Mouse (Mus musculus): ENCODE measurements around the gene Amph. TPM values are rescaled to one million over a fixed set of nuclear protein-coding genes. Genes with fewer than 3 reads are reported as not detected.

Gene Amph
- polyA plus RNA-seq, 1 experiment = 0.93 TPM

DNA sequence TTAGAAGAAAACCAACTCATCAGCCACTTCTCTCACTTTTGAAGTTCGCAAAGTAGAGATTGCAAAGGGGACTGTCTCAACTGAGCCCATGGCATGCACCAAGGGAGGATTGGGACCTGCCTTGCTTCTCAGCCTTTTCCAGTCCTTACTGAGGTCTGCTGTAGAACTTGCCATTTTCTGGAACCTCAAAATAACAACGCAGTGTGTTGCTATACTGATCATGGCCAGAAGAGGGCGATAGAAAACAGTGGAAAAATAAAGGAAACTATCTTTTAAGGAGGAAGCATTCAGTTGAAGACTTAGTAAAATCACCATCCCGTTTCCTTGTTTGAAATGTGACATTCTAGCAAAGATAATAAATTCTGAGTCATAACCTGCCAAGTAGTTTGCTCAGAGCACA is 210.5 kb downstream of the Amph start:
- H3K4me3 ChIP-seq (ENCODE audit: control insufficient read depth, insufficient read depth, low read length) = no peak overlapping the region
- no peaks in the 10 kb centered on the region; the same call in 1 of the 2 replicates for H3K4me1 ChIP-seq (replicated peaks; ENCODE audit: control insufficient read depth, insufficient read depth, low read length)
- no peak for TF ChIP-seq CTCF (IDR thresholded peaks at IDR 0.05; ENCODE audit: borderline replicate concordance, control insufficient read depth, extremely low read depth, insufficient read depth, low read length, poor library complexity)
- no peak for TF ChIP-seq POLR2A (IDR thresholded peaks at IDR 0.05; ENCODE audit: control insufficient read depth, extremely low read depth, insufficient read depth, low read length, poor library complexity)
- H3K36me3 ChIP-seq (ENCODE audit: control insufficient read depth, insufficient read depth, low read length) = no peaks in the 10 kb centered on the region
- 25% methylated on average over 4 of the region's 4 CpGs for WGBS
- peak; percentile 62 for DNase-seq
- H3K27me3 ChIP-seq (ENCODE audit: control insufficient read depth, insufficient read depth, low read length) = no peaks in the 10 kb centered on the region
- no peak overlapping the region for H3K27ac ChIP-seq (ENCODE audit: control insufficient read depth, insufficient read depth, low read length)

- 95% methylated on average over 7 of the region's 7 CpGs for WGBS
- Histone ChIP-seq H3K27ac (ENCODE audit: control insufficient read depth, insufficient read depth, low read length) (no peak overlapping the region), H3K36me3 (ENCODE audit: control insufficient read depth, insufficient read depth, low read length) (no peaks in the 10 kb centered on the region), H3K4me1 (replicated peaks; ENCODE audit: control insufficient read depth, insufficient read depth, low read length) (no peaks in the 10 kb centered on the region; the same call in 1 of the 2 replicates), H3K27me3 (ENCODE audit: control insufficient read depth, insufficient read depth, low read length) (no peaks in the 10 kb centered on the region), H3K4me3 (ENCODE audit: control insufficient read depth, insufficient read depth, low read length) (no peak overlapping the region)
- TF ChIP-seq POLR2A (IDR thresholded peaks at IDR 0.05; ENCODE audit: control insufficient read depth, extremely low read depth, insufficient read depth, low read length, poor library complexity) = no peak
- no peak for TF ChIP-seq CTCF (IDR thresholded peaks at IDR 0.05; ENCODE audit: borderline replicate concordance, control insufficient read depth, extremely low read depth, insufficient read depth, low read length, poor library complexity)
- no peak for DNase-seq
These were observed 212.6 kb downstream of the Amph start for GRCm38 (mm10) chr13:19160616-19161015.

DNA sequence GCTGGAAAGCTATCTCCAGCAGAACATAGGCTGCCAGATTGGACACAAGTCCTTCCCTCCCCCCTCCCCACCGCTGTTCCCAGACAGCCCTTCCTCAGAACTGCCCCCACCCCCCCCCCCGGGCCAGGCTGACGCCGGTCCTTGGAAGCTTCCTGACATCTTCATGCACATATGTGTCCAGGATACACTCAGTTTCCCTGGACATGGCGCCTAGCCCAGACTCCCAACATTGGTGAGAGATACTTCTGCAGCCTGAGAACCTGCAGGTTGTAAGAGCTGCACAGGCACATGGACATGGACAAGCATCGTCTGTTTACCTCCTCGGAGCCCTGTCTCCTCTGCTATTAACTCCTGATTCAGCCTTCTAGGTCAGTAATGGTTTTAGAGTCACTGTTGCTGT is 213.1 kb downstream of the Amph start:
- no peak for DNase-seq
- Histone ChIP-seq H3K27ac (ENCODE audit: control insufficient read depth, insufficient read depth, low read length) (no peak overlapping the region), H3K4me3 (ENCODE audit: control insufficient read depth, insufficient read depth, low read length) (no peak overlapping the region), H3K36me3 (ENCODE audit: control insufficient read depth, insufficient read depth, low read length) (no peaks in the 10 kb centered on the region), H3K4me1 (replicated peaks; ENCODE audit: control insufficient read depth, insufficient read depth, low read length) (no peaks in the 10 kb centered on the region; the same call in 1 of the 2 replicates), H3K27me3 (ENCODE audit: control insufficient read depth, insufficient read depth, low read length) (no peaks in the 10 kb centered on the region)
- TF ChIP-seq POLR2A (IDR thresholded peaks at IDR 0.05; ENCODE audit: control insufficient read depth, extremely low read depth, insufficient read depth, low read length, poor library complexity) (no peak), CTCF (IDR thresholded peaks at IDR 0.05; ENCODE audit: borderline replicate concordance, control insufficient read depth, extremely low read depth, insufficient read depth, low read length, poor library complexity) (no peak)
- WGBS = 87% methylated on average over 7 of the region's 7 CpGs

GRCm38 (mm10) chr13:19162120-19162519 is 214.1 kb downstream of the Amph start:
- peak; percentile 69 for DNase-seq
- no peak for TF ChIP-seq CTCF (IDR thresholded peaks at IDR 0.05; ENCODE audit: borderline replicate concordance, control insufficient read depth, extremely low read depth, insufficient read depth, low read length, poor library complexity)
- TF ChIP-seq POLR2A (IDR thresholded peaks at IDR 0.05; ENCODE audit: control insufficient read depth, extremely low read depth, insufficient read depth, low read length, poor library complexity) = no peak
- Histone ChIP-seq H3K4me1 (replicated peaks; ENCODE audit: control insufficient read depth, insufficient read depth, low read length) (no peaks in the 10 kb centered on the region; the same call in 1 of the 2 replicates), H3K4me3 (ENCODE audit: control insufficient read depth, insufficient read depth, low read length) (no peak overlapping the region), H3K27ac (ENCODE audit: control insufficient read depth, insufficient read depth, low read length) (no peak overlapping the region), H3K36me3 (ENCODE audit: control insufficient read depth, insufficient read depth, low read length) (no peaks in the 10 kb centered on the region), H3K27me3 (ENCODE audit: control insufficient read depth, insufficient read depth, low read length) (no peaks in the 10 kb centered on the region)
- WGBS = 19% methylated on average over 6 of the region's 6 CpGs

- H3K27ac ChIP-seq (ENCODE audit: control insufficient read depth, insufficient read depth, low read length) = no peak overlapping the region
- 15% methylated on average over 1 of the region's 1 CpGs for WGBS
- TF ChIP-seq CTCF (IDR thresholded peaks at IDR 0.05; ENCODE audit: borderline replicate concordance, control insufficient read depth, extremely low read depth, insufficient read depth, low read length, poor library complexity) (no peak), POLR2A (IDR thresholded peaks at IDR 0.05; ENCODE audit: control insufficient read depth, extremely low read depth, insufficient read depth, low read length, poor library complexity) (no peak)
- no peaks in the 10 kb centered on the region for H3K36me3 ChIP-seq (ENCODE audit: control insufficient read depth, insufficient read depth, low read length)
- H3K27me3 ChIP-seq (ENCODE audit: control insufficient read depth, insufficient read depth, low read length) = no peaks in the 10 kb centered on the region
- no peaks in the 10 kb centered on the region; the same call in 1 of the 2 replicates for H3K4me1 ChIP-seq (replicated peaks; ENCODE audit: control insufficient read depth, insufficient read depth, low read length)
- no peak overlapping the region for H3K4me3 ChIP-seq (ENCODE audit: control insufficient read depth, insufficient read depth, low read length)
- peak; percentile 69 for DNase-seq
These were observed 229.8 kb downstream of the Amph start for GRCm38 (mm10) chr13:19177662-19178259.

GRCm38 (mm10) chr13:19178351-19178750 is 230.3 kb downstream of the Amph start:
- Histone ChIP-seq H3K36me3 (ENCODE audit: control insufficient read depth, insufficient read depth, low read length) (no peaks in the 10 kb centered on the region), H3K4me1 (replicated peaks; ENCODE audit: control insufficient read depth, insufficient read depth, low read length) (no peaks in the 10 kb centered on the region; the same call in 1 of the 2 replicates), H3K4me3 (ENCODE audit: control insufficient read depth, insufficient read depth, low read length) (no peak overlapping the region), H3K27ac (ENCODE audit: control insufficient read depth, insufficient read depth, low read length) (no peak overlapping the region), H3K27me3 (ENCODE audit: control insufficient read depth, insufficient read depth, low read length) (no peaks in the 10 kb centered on the region)
- no peak for TF ChIP-seq POLR2A (IDR thresholded peaks at IDR 0.05; ENCODE audit: control insufficient read depth, extremely low read depth, insufficient read depth, low read length, poor library complexity)
- TF ChIP-seq CTCF (IDR thresholded peaks at IDR 0.05; ENCODE audit: borderline replicate concordance, control insufficient read depth, extremely low read depth, insufficient read depth, low read length, poor library complexity) = no peak
- WGBS = 58% methylated on average over 5 of the region's 5 CpGs
- no peak for DNase-seq

All from thymus, adult 2 months (tissue).